Mouse (Mus musculus) CD4-positive, CD25-positive, alpha-beta regulatory T cell, adult 9 weeks (primary cell): ENCODE data around the gene Cyth4. TPM values are rescaled to one million over a fixed set of nuclear protein-coding genes. Genes with fewer than 3 reads are reported as not detected.

Source experiments
- polyA plus RNA-seq: library from polyadenylated mRNA; unstranded; fragments of 100-300 nt; shearing (Covaris generic); gene quantifications from one replicate; pipeline ENCODE4 v1.2.1, GENCODE M21; 2017

The Cyth4 gene
- 441 TPM for polyA plus RNA-seq

DNA sequence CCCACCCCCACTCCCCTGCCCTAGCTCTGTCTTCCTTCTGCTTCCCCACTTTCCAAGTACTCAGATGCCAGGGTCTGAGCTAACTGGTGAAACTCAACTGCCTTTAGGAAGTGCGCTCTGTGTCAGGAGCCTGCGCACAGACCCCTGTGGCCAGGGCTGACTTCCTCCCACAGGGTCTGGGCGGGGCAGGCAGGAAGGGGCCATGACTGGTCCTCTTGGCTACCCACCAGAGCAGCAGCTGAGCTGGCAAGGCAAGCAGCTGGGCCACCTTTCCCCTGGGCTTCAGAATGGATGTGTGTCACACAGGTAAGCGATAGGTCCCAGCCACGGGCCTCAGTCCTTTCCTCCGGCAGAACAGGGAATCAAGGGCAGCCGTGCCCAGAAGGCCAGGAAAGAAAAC lies at the start of gene Cyth4:
Cyth4 (plus strand) TSS at position 134 of the 400 bp plus-strand sequence.

DNA sequence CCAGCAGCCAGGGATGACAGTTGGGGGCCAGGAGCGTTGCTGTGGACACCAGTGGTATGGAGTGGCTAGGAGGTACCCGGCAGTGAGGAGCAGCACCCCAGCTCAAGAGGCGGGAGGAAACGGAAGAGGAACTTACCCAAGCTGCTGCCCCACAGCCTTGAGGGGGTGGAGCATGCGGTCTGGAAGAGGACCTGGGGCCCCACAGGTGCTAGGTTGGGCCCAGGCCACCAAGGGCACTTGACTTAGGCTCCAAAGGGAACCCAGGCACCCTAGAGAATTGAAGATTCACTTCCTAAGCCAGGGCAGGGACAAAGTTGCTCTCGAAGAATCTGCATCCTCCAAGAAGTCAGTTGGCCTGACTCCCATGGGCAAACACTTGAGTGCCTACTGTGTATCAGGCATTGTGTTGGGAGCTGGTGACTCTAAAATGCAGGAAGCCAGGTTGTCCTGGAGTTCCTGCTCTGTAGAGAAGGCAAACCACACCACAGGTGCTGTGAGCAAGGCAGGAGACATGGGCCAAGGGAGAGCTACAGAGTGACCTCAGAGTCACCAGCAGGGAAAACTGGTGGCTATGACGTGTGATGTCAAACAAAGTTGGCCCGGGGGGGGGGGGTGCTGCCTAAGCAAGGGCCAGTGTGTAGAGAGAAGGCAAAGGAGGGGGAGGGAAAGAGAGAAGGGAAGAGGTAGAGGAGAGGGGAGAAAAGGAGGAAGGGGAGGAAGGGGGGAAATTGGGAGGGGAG lies 24.0 kb upstream of the Cyth4 start, which contains the start of gene Rac2:
Rac2 (minus strand) TSS at position 126 of the 740 bp plus-strand sequence.

Other genes with a start within 250 kb of the Cyth4 start
- gene Tex33, start 201.1 kb upstream of the Cyth4 start, polyA plus RNA-seq, result not detected
- 1.6 TPM for gene Tst, start 191.1 kb upstream of the Cyth4 start, polyA plus RNA-seq
- 6.1 TPM for gene Mpst, start 190.6 kb upstream of the Cyth4 start, polyA plus RNA-seq
- 19.1 TPM for gene Kctd17, start 168.5 kb upstream of the Cyth4 start, polyA plus RNA-seq
- gene Tmprss6, start 128.4 kb upstream of the Cyth4 start, polyA plus RNA-seq, result not detected
- 1,206 TPM for gene Il2rb, start 101.8 kb upstream of the Cyth4 start, polyA plus RNA-seq
- gene C1qtnf6, start 65.6 kb upstream of the Cyth4 start, polyA plus RNA-seq, result 6.3 TPM
- not detected for gene Sstr3, start 52.4 kb upstream of the Cyth4 start, polyA plus RNA-seq
- 3,341 TPM for gene Rac2, start 24.3 kb upstream of the Cyth4 start, polyA plus RNA-seq
- not detected for gene Elfn2, start 121.7 kb downstream of the Cyth4 start, polyA plus RNA-seq
- gene Mfng, start 176.4 kb downstream of the Cyth4 start, polyA plus RNA-seq, result 175 TPM
- gene Card10, start 206.0 kb downstream of the Cyth4 start, polyA plus RNA-seq, result 0.06 TPM
- not detected for gene Cdc42ep1, start 245.6 kb downstream of the Cyth4 start, polyA plus RNA-seq